Mouse (Mus musculus) thymus, adult 2 months (tissue): ENCODE data around the gene Samd4b.

Source experiments
- CTCF ChIP-seq: fragments of 200-500 bp; IDR thresholded peaks from 2 replicates; pipeline ENCODE4 v1.5.1; 2012; ENCODE audit warnings: mild to moderate bottlenecking, control low read depth, low read length, moderate library complexity, borderline replicate concordance; ENCODE audit not compliant: control insufficient read depth, poor library complexity, insufficient read depth; ENCODE audit errors: extremely low read depth
- POLR2A ChIP-seq: fragments of 200-500 bp; IDR thresholded peaks from 2 replicates; pipeline ENCODE4 v1.6.1; 2012; ENCODE audit warnings: mild to moderate bottlenecking, low read length, control low read depth, moderate library complexity; ENCODE audit not compliant: control insufficient read depth, poor library complexity, insufficient read depth; ENCODE audit errors: extremely low read depth

DNA sequence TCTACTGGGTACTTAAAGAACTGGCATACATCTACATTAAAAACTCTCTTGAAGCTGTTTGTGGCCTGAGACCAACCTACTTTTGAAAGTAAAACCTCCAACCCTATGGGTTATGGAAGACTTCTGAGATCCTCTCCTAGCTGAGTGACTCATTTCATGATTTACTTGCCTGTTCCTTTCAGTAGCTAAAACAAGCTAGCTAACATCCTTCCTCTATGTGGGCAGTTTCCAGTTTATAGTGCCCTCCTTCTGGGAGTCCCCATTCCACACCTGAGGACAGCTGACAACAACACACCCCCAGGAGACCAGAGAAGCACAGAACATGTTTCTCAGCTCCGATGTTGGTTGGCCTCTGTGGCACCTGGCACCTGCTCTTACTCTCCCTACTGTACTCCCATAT is 174.9 kb downstream of the Samd4b start:
- TF ChIP-seq CTCF (no peak), POLR2A (no peak)
